Mouse (Mus musculus): ENCODE data around the gene Wars.

DNA sequence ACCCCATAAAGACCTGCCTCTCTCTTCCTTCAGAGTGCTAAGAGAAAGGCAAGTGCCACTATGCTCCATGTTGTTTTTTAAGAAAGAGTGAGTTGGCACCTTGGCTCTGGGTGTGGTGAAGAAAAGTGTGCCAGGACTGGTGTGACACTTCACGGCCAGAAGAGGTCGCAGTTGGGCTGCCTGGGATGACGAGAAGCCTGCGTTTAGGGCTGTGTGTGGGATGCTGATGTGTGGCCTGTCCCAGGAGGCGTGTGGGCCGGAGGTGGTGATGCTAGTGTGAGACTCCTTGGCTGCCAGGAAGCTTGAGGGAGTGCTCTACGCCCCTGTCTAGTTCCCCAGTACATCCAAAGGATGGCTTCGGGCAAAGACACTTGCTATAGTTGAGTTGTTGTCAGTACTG, 9.0 kb upstream of the Wars start:
- TF ChIP-seq CTCF (IDR thresholded peaks at IDR 0.05; ENCODE audit: insufficient read depth, low read length): peak; percentile 91
- no peak for TF ChIP-seq POLR2A (IDR thresholded peaks at IDR 0.05; ENCODE audit: borderline replicate concordance, extremely low read depth, low read depth, low read length)

Data from lung, adult 2 months (tissue).